Mouse (Mus musculus) liver, embryonic 12.5 days (tissue): Measurements from ENCODE around the gene Cntn6. TPM values are rescaled to one million over a fixed set of nuclear protein-coding genes. Genes with fewer than 3 reads are reported as not detected.
A peak's percentile ranks its signal among the peaks of the same experiment; 100 is the strongest.

Source experiments
- ATAC-seq: fragments of 200-750 bp; cut with Nextera tagmentation; 2 replicates; pipeline ENCODE4 v1.8.0; 2017; ENCODE audit warnings: moderate number of reproducible peaks, mild to moderate bottlenecking, moderate library complexity
- H3K27ac ChIP-seq: fragments of 300-500 bp; sonication (generic); 2 replicates; pipeline ENCODE4 v1.5.1; 2016; ENCODE audit warnings: mild to moderate bottlenecking
- H3K27me3 ChIP-seq: fragments of 300-500 bp; sonication (generic); replicated peaks from 2 replicates; pipeline ENCODE4 v1.6.1; 2016; ENCODE audit warnings: mild to moderate bottlenecking, moderate library complexity
- H3K36me3 ChIP-seq: fragments of 300-500 bp; sonication (generic); 2 replicates; pipeline ENCODE4 v1.6.1; 2016; ENCODE audit warnings: mild to moderate bottlenecking, moderate library complexity
- H3K4me1 ChIP-seq: fragments of 300-500 bp; sonication (generic); 2 replicates; pipeline ENCODE4 v1.6.1; 2016
- H3K4me2 ChIP-seq: fragments of 300-500 bp; sonication (generic); 2 replicates; pipeline ENCODE4 v1.6.1; 2016; ENCODE audit warnings: mild to moderate bottlenecking, moderate library complexity
- H3K4me3 ChIP-seq: fragments of 300-500 bp; sonication (generic); 2 replicates; pipeline ENCODE4 v1.5.1; 2016; ENCODE audit warnings: mild to moderate bottlenecking, moderate library complexity
- H3K9ac ChIP-seq: fragments of 300-500 bp; sonication (generic); 2 replicates; pipeline ENCODE4 v1.6.1; 2016; ENCODE audit warnings: mild to moderate bottlenecking, moderate library complexity
- H3K9me3 ChIP-seq: fragments of 300-500 bp; sonication (generic); replicated peaks from 2 replicates; pipeline ENCODE4 v1.6.1; 2016; ENCODE audit warnings: mild to moderate bottlenecking, moderate library complexity
- WGBS: fragments of 180-500 bp; shearing (Covaris S2); methylation state at CpG from one replicate; pipeline ENCODE4 v1.1.7; 2016; ENCODE audit not compliant: insufficient replicate concordance; 5-methylcytosine and 5-hydroxymethylcytosine counted together
- polyA plus RNA-seq: library from polyadenylated mRNA; unstranded; fragments of >200 nt; fragmentation: Nextera tagmentation; extraction: Ambion mirVana; gene quantifications from 2 replicates; pipeline ENCODE4 v1.2.1, GENCODE M21; 2016

Gene Cntn6
- polyA plus RNA-seq, 1 experiment from 2014 or later: 0.08 TPM

GRCm38 (mm10) chr6:104783891-104784290 lies 291.3 kb downstream of the Cntn6 start:
- H3K9me3 ChIP-seq: no peaks in the 10 kb centered on the region; the same call in 1 of the 2 replicates
- no peak overlapping the region for H3K27ac ChIP-seq
- H3K36me3 ChIP-seq: no peaks in the 10 kb centered on the region
- H3K27me3 ChIP-seq: no peaks in the 10 kb centered on the region
- no peak overlapping the region for H3K4me2 ChIP-seq
- 67% methylated on average over 3 of the region's 3 CpGs for WGBS
- no peak overlapping the region for H3K9ac ChIP-seq
- H3K4me1 ChIP-seq: no peaks in the 10 kb centered on the region
- peak; percentile 24; the same call in 1 of the 2 replicates for ATAC-seq
- no peak overlapping the region for H3K4me3 ChIP-seq

GRCm38 (mm10) chr6:104787502-104787901 lies 294.9 kb downstream of the Cntn6 start:
- 52% methylated on average over 2 of the region's 2 CpGs for WGBS
- H3K27me3 ChIP-seq: no peaks in the 10 kb centered on the region
- ATAC-seq: no peak
- H3K4me2 ChIP-seq: no peak overlapping the region
- H3K4me1 ChIP-seq: no peaks in the 10 kb centered on the region
- H3K9me3 ChIP-seq: no peaks in the 10 kb centered on the region; the same call in 1 of the 2 replicates
- H3K36me3 ChIP-seq: no peaks in the 10 kb centered on the region
- no peak overlapping the region for H3K4me3 ChIP-seq
- H3K9ac ChIP-seq: no peak overlapping the region
- no peak overlapping the region for H3K27ac ChIP-seq

- ATAC-seq: 0 out of 2 replicates have a peak, but pooled peaks have one; percentile 46
Observed at GRCm38 (mm10) chr6:104808526-104808925, 315.9 kb downstream of the Cntn6 start.

GRCm38 (mm10) chr6:104815610-104816009 lies 323.0 kb downstream of the Cntn6 start:
- H3K36me3 ChIP-seq: no peaks in the 10 kb centered on the region
- H3K4me3 ChIP-seq: no peak overlapping the region
- no peaks in the 10 kb centered on the region for H3K9me3 ChIP-seq
- no peak overlapping the region for H3K4me2 ChIP-seq
- no peak overlapping the region for H3K9ac ChIP-seq
- no peak overlapping the region for H3K27ac ChIP-seq
- WGBS: 69% methylated on average over 2 of the region's 2 CpGs
- ATAC-seq: no peak
- no peaks in the 10 kb centered on the region for H3K4me1 ChIP-seq
- no peaks in the 10 kb centered on the region for H3K27me3 ChIP-seq

More at GRCm38 (mm10) chr6:104808526-104808925, 315.9 kb downstream of the Cntn6 start:
- no peaks in the 10 kb centered on the region for H3K27me3 ChIP-seq
- no peak overlapping the region for H3K4me3 ChIP-seq
- H3K4me2 ChIP-seq: no peak overlapping the region
- no peaks in the 10 kb centered on the region for H3K4me1 ChIP-seq
- 29% methylated on average over 4 of the region's 4 CpGs for whole genome bisulfite sequencing
- H3K9ac ChIP-seq: no peak overlapping the region
- H3K36me3 ChIP-seq: no peaks in the 10 kb centered on the region
- no peaks in the 10 kb centered on the region for H3K9me3 ChIP-seq
- H3K27ac ChIP-seq: no peak overlapping the region

GRCm38 (mm10) chr6:104879711-104880110 lies 387.1 kb downstream of the Cntn6 start:
- H3K9ac ChIP-seq: no peak overlapping the region
- no peak overlapping the region for H3K27ac ChIP-seq
- ATAC-seq: no peak
- H3K9me3 ChIP-seq: no peaks in the 10 kb centered on the region
- H3K36me3 ChIP-seq: no peaks in the 10 kb centered on the region
- no peak overlapping the region for H3K4me3 ChIP-seq
- no peaks in the 10 kb centered on the region for H3K4me1 ChIP-seq
- H3K4me2 ChIP-seq: no peak overlapping the region
- 67% methylated on average over 1 of the region's 1 CpGs for WGBS
- no peaks in the 10 kb centered on the region for H3K27me3 ChIP-seq

- no peak overlapping the region for H3K27ac ChIP-seq
- no peak for ATAC-seq
- no peak overlapping the region for H3K9ac ChIP-seq
- H3K4me1 ChIP-seq: no peaks in the 10 kb centered on the region
- H3K27me3 ChIP-seq: no peaks in the 10 kb centered on the region
- WGBS: 51% methylated on average over 2 of the region's 2 CpGs
- H3K36me3 ChIP-seq: no peaks in the 10 kb centered on the region
- H3K4me2 ChIP-seq: no peak overlapping the region
- no peak overlapping the region for H3K4me3 ChIP-seq
- H3K9me3 ChIP-seq: no peaks in the 10 kb centered on the region
Observed at GRCm38 (mm10) chr6:104884021-104884420, 391.4 kb downstream of the Cntn6 start.

- Histone ChIP-seq H3K4me1 (no peaks in the 10 kb centered on the region), H3K9me3 (no peaks in the 10 kb centered on the region), H3K9ac (no peak overlapping the region), H3K4me3 (no peak overlapping the region), H3K4me2 (no peak overlapping the region), H3K27me3 (no peaks in the 10 kb centered on the region), H3K27ac (no peak overlapping the region), H3K36me3 (no peaks in the 10 kb centered on the region)
- ATAC-seq: no peak
Observed at GRCm38 (mm10) chr6:104885829-104886228, 393.2 kb downstream of the Cntn6 start.

GRCm38 (mm10) chr6:104891071-104891470 lies 398.5 kb downstream of the Cntn6 start:
- no peak for ATAC-seq
- no peaks in the 10 kb centered on the region for H3K36me3 ChIP-seq
- no peak overlapping the region for H3K4me3 ChIP-seq
- no peaks in the 10 kb centered on the region for H3K4me1 ChIP-seq
- 72% methylated on average over 3 of the region's 3 CpGs for WGBS
- no peak overlapping the region for H3K27ac ChIP-seq
- no peak overlapping the region for H3K9ac ChIP-seq
- H3K27me3 ChIP-seq: no peaks in the 10 kb centered on the region
- no peak overlapping the region for H3K4me2 ChIP-seq
- H3K9me3 ChIP-seq: no peaks in the 10 kb centered on the region
